Mouse (Mus musculus): ENCODE measurements around the gene Prr14l. TPM values are rescaled to one million over a fixed set of nuclear protein-coding genes. Genes with fewer than 3 reads are reported as not detected.
"Not testable (repeated sequence)": the region's sequence is repeated elsewhere in the genome, so short reads cannot be mapped to it uniquely, and the experiment has no call there.

Prr14l gene
- polyA plus RNA-seq, 1 experiment from 2014 or later: 8.8 TPM

GRCm38 (mm10) chr5:32862469-32863132, 8.5 kb upstream of the Prr14l start:
- H3K9me3 ChIP-seq (ENCODE audit: control insufficient read depth, low read length): no peaks in the 10 kb centered on the region
- H3K27me3 ChIP-seq (ENCODE audit: control insufficient read depth, insufficient read depth, low read length): no peaks in the 10 kb centered on the region
- H3K9ac ChIP-seq (ENCODE audit: low read length): no peak overlapping the region
- ATAC-seq (ENCODE audit: low FRiP score, low TSS enrichment): no peak
- H3K4me3 ChIP-seq (ENCODE audit: low read depth, low read length): peak overlapping the region; percentile 75; the same call in 1 of the 2 replicates
- no peak overlapping the region for H3K27ac ChIP-seq (replicated peaks)
- WGBS: 37% methylated on average over 6 of the region's 6 CpGs
- no peaks in the 10 kb centered on the region for H3K36me3 ChIP-seq (ENCODE audit: control insufficient read depth, insufficient read depth, low read length)
- DNase-seq (ENCODE audit: low spot score): no peak
- no peak for TF ChIP-seq CTCF (IDR thresholded peaks at IDR 0.05; ENCODE audit: low read depth)
- no peak for TF ChIP-seq EP300 (optimal IDR thresholded peaks at IDR 0.05)
- no peak overlapping the region; the same call in 1 of the 2 replicates for H3K4me2 ChIP-seq (replicated peaks; ENCODE audit: low read depth)
- no peaks in the 10 kb centered on the region for H3K4me1 ChIP-seq (replicated peaks; ENCODE audit: control insufficient read depth, insufficient read depth)

- no peak overlapping the region for H3K9ac ChIP-seq (ENCODE audit: low read length)
- no peak for ATAC-seq (ENCODE audit: low FRiP score, low TSS enrichment)
- H3K4me2 ChIP-seq (replicated peaks; ENCODE audit: low read depth): no peak overlapping the region
- no peak overlapping the region for H3K4me3 ChIP-seq (ENCODE audit: low read depth, low read length)
- DNase-seq (ENCODE audit: low spot score): no peak
- 90% methylated on average over 1 of the region's 1 CpGs for WGBS
- H3K9me3 ChIP-seq (ENCODE audit: control insufficient read depth, low read length): no peaks in the 10 kb centered on the region
- H3K27ac ChIP-seq (replicated peaks): no peak overlapping the region
- TF ChIP-seq CTCF (IDR thresholded peaks at IDR 0.05; ENCODE audit: low read depth) (no peak), EP300 (optimal IDR thresholded peaks at IDR 0.05) (no peak)
- no peaks in the 10 kb centered on the region for H3K36me3 ChIP-seq (ENCODE audit: control insufficient read depth, insufficient read depth, low read length)
- H3K4me1 ChIP-seq (replicated peaks; ENCODE audit: control insufficient read depth, insufficient read depth): no peaks in the 10 kb centered on the region
- H3K27me3 ChIP-seq (ENCODE audit: control insufficient read depth, insufficient read depth, low read length): no peaks in the 10 kb centered on the region
These were observed 7.0 kb upstream of the Prr14l start for GRCm38 (mm10) chr5:32861082-32861481.

- Histone ChIP-seq H3K9ac (ENCODE audit: low read length) (peak overlapping the region; percentile 51; the same call in 1 of the 2 replicates), H3K4me2 (replicated peaks; ENCODE audit: low read depth) (peak overlapping the region; percentile 61), H3K27me3 (ENCODE audit: control insufficient read depth, insufficient read depth, low read length) (no peaks in the 10 kb centered on the region), H3K27ac (replicated peaks) (no peak overlapping the region), H3K36me3 (ENCODE audit: control insufficient read depth, insufficient read depth, low read length) (no peaks in the 10 kb centered on the region), H3K4me1 (replicated peaks; ENCODE audit: control insufficient read depth, insufficient read depth) (0 out of 2 replicates have a peak, but pooled peaks cover 2% of the 10 kb centered on the region), H3K9me3 (ENCODE audit: control insufficient read depth, low read length) (no peaks in the 10 kb centered on the region), H3K4me3 (ENCODE audit: low read depth, low read length) (peak overlapping the region; percentile 45)
- WGBS: 1% methylated on average over 6 of the region's 6 CpGs
- ATAC-seq (ENCODE audit: low FRiP score, low TSS enrichment) (no peak), DNase-seq (ENCODE audit: low spot score) (peak; percentile 42)
- TF ChIP-seq CTCF (IDR thresholded peaks at IDR 0.05; ENCODE audit: low read depth) (peak; percentile 32; the same call in 1 of the 2 replicates), EP300 (optimal IDR thresholded peaks at IDR 0.05) (no peak)
These were observed 3.7 kb upstream of the Prr14l start for GRCm38 (mm10) chr5:32857781-32858220.

GRCm38 (mm10) chr5:32855274-32855673, 1.2 kb upstream of the Prr14l start:
- not testable (repeated sequence) for H3K9ac ChIP-seq (ENCODE audit: low read length); ATAC-seq (ENCODE audit: low FRiP score, low TSS enrichment); H3K27ac ChIP-seq (replicated peaks); H3K4me2 ChIP-seq (replicated peaks; ENCODE audit: low read depth); H3K36me3 ChIP-seq (ENCODE audit: control insufficient read depth, insufficient read depth, low read length); H3K4me1 ChIP-seq (replicated peaks; ENCODE audit: control insufficient read depth, insufficient read depth); DNase-seq (ENCODE audit: low spot score); H3K4me3 ChIP-seq (ENCODE audit: low read depth, low read length); H3K27me3 ChIP-seq (ENCODE audit: control insufficient read depth, insufficient read depth, low read length); H3K9me3 ChIP-seq (ENCODE audit: control insufficient read depth, low read length)
- WGBS: 93% methylated on average over 2 of the region's 3 CpGs

GRCm38 (mm10) chr5:32854818-32855217, 762 bp upstream of the Prr14l start:
- Histone ChIP-seq H3K36me3 (ENCODE audit: control insufficient read depth, insufficient read depth, low read length) (no peaks in the 10 kb centered on the region), H3K27me3 (ENCODE audit: control insufficient read depth, insufficient read depth, low read length) (no peaks in the 10 kb centered on the region), H3K27ac (replicated peaks) (no peak overlapping the region), H3K9me3 (ENCODE audit: control insufficient read depth, low read length) (no peaks in the 10 kb centered on the region), H3K4me2 (replicated peaks; ENCODE audit: low read depth) (no peak overlapping the region), H3K4me1 (replicated peaks; ENCODE audit: control insufficient read depth, insufficient read depth) (0 out of 2 replicates have a peak, but pooled peaks cover 2% of the 10 kb centered on the region), H3K4me3 (ENCODE audit: low read depth, low read length) (no peak overlapping the region), H3K9ac (ENCODE audit: low read length) (no peak overlapping the region)
- WGBS: 94% methylated on average over 4 of the region's 4 CpGs
- TF ChIP-seq CTCF (IDR thresholded peaks at IDR 0.05; ENCODE audit: low read depth): no peak
- no peak for TF ChIP-seq EP300 (optimal IDR thresholded peaks at IDR 0.05)
- DNase-seq (ENCODE audit: low spot score): no peak
- ATAC-seq (ENCODE audit: low FRiP score, low TSS enrichment): no peak

- TF ChIP-seq CTCF (IDR thresholded peaks at IDR 0.05; ENCODE audit: low read depth): no peak
- no peak for TF ChIP-seq EP300 (optimal IDR thresholded peaks at IDR 0.05)
- Histone ChIP-seq H3K9me3 (ENCODE audit: control insufficient read depth, low read length) (no peaks in the 10 kb centered on the region), H3K27me3 (ENCODE audit: control insufficient read depth, insufficient read depth, low read length) (no peaks in the 10 kb centered on the region), H3K27ac (replicated peaks) (peak overlapping the region; percentile 53), H3K4me1 (replicated peaks; ENCODE audit: control insufficient read depth, insufficient read depth) (0 out of 2 replicates have a peak, but pooled peaks cover 2% of the 10 kb centered on the region), H3K9ac (ENCODE audit: low read length) (peak overlapping the region; percentile 31; the same call in 1 of the 2 replicates), H3K4me3 (ENCODE audit: low read depth, low read length) (peak overlapping the region; percentile 12), H3K4me2 (replicated peaks; ENCODE audit: low read depth) (peak overlapping the region; percentile 85), H3K36me3 (ENCODE audit: control insufficient read depth, insufficient read depth, low read length) (no peaks in the 10 kb centered on the region)
- DNase-seq (ENCODE audit: low spot score): no peak
- no peak for ATAC-seq (ENCODE audit: low FRiP score, low TSS enrichment)
- WGBS: 18% methylated on average over 6 of the region's 6 CpGs
These were observed 2.0 kb downstream of the Prr14l start for GRCm38 (mm10) chr5:32852026-32852425.

- H3K36me3 ChIP-seq (ENCODE audit: control insufficient read depth, insufficient read depth, low read length); DNase-seq (ENCODE audit: low spot score); H3K9me3 ChIP-seq (ENCODE audit: control insufficient read depth, low read length); ATAC-seq (ENCODE audit: low FRiP score, low TSS enrichment); H3K27ac ChIP-seq (replicated peaks); H3K4me2 ChIP-seq (replicated peaks; ENCODE audit: low read depth); H3K4me1 ChIP-seq (replicated peaks; ENCODE audit: control insufficient read depth, insufficient read depth); H3K4me3 ChIP-seq (ENCODE audit: low read depth, low read length); H3K9ac ChIP-seq (ENCODE audit: low read length); H3K27me3 ChIP-seq (ENCODE audit: control insufficient read depth, insufficient read depth, low read length): not testable (repeated sequence)
- 96% methylated on average over 3 of the region's 3 CpGs for WGBS
These were observed 4.5 kb downstream of the Prr14l start for GRCm38 (mm10) chr5:32849580-32849979.

Measured in stomach, postnatal 0 days (tissue).